Mouse (Mus musculus): ENCODE results near the gene Mgat4b. TPM values are rescaled to one million over a fixed set of nuclear protein-coding genes. Genes with fewer than 3 reads are reported as not detected.
"Not testable (repeated sequence)": the region's sequence is repeated elsewhere in the genome, so short reads cannot be mapped to it uniquely, and the experiment has no call there.

Gene Mgat4b
- polyA plus RNA-seq (2014; fragmentation: Nextera tagmentation; extraction: Ambion mirVana): 19.5 and 21.1 TPM in 2 replicates

- H3K27ac ChIP-seq (replicated peaks; ENCODE audit: low read depth, low read length): peak within 1 kb of the TSS; percentile 82
- ATAC-seq (replicated peaks; ENCODE audit: insufficient number of reproducible peaks, low FRiP score, low TSS enrichment, low read depth) (peak; percentile 72), DNase-seq (ENCODE audit: low spot score) (peak; percentile 89)
- no peaks in the 10 kb centered on the region; the same call in 1 of the 2 replicates for H3K4me1 ChIP-seq (ENCODE audit: control insufficient read depth, insufficient read depth, low read length)
- H3K9ac ChIP-seq (replicated peaks; ENCODE audit: low read length): peak within 1 kb of the TSS; percentile 87
- peak within 1 kb of the TSS; percentile 94 for H3K4me3 ChIP-seq (ENCODE audit: low read depth, low read length)
- WGBS: 2% methylated on average over 46 of the region's 48 CpGs
- H3K36me3 ChIP-seq (replicated peaks; ENCODE audit: control insufficient read depth, insufficient read depth, low read depth, low read length): peaks cover 7% of the 10 kb centered on the region
- no peaks in the 10 kb centered on the region for H3K27me3 ChIP-seq (ENCODE audit: control insufficient read depth, insufficient read depth, low read length)
- peak within 1 kb of the TSS; percentile 61 for H3K4me2 ChIP-seq (ENCODE audit: low read depth, low read length)
- H3K9me3 ChIP-seq (replicated peaks; ENCODE audit: control insufficient read depth, low read length): no peaks in the 10 kb centered on the region
Measured at GRCm38 (mm10) chr11:50210505-50211151, at the start of gene Mgat4b, which contains the start of gene Sqstm1. Gene Mgat4b (plus strand): TSS chr11:50210890. Gene Sqstm1 (minus strand): TSS chr11:50210827.

GRCm38 (mm10) chr11:50161578-50162304, 48.9 kb upstream of the Mgat4b start:
- no peaks in the 10 kb centered on the region for H3K4me1 ChIP-seq (ENCODE audit: control insufficient read depth, insufficient read depth, low read length)
- DNase-seq (ENCODE audit: low spot score) (peak; percentile 71), ATAC-seq (replicated peaks; ENCODE audit: insufficient number of reproducible peaks, low FRiP score, low TSS enrichment, low read depth) (0 out of 2 replicates have a peak, but pooled peaks have one; percentile 42)
- WGBS: 67% methylated on average over 10 of the region's 10 CpGs
- H3K4me2 ChIP-seq (ENCODE audit: low read depth, low read length): no peak overlapping the region
- no peak overlapping the region for H3K9ac ChIP-seq (replicated peaks; ENCODE audit: low read length)
- no peak overlapping the region for H3K4me3 ChIP-seq (ENCODE audit: low read depth, low read length)
- H3K9me3 ChIP-seq (replicated peaks; ENCODE audit: control insufficient read depth, low read length): no peaks in the 10 kb centered on the region
- no peaks in the 10 kb centered on the region for H3K27me3 ChIP-seq (ENCODE audit: control insufficient read depth, insufficient read depth, low read length)
- no peak overlapping the region for H3K27ac ChIP-seq (replicated peaks; ENCODE audit: low read depth, low read length)
- peaks cover 8% of the 10 kb centered on the region for H3K36me3 ChIP-seq (replicated peaks; ENCODE audit: control insufficient read depth, insufficient read depth, low read depth, low read length)

- DNase-seq (ENCODE audit: low spot score) (no peak), ATAC-seq (replicated peaks; ENCODE audit: insufficient number of reproducible peaks, low FRiP score, low TSS enrichment, low read depth) (no peak)
- Histone ChIP-seq H3K36me3 (replicated peaks; ENCODE audit: control insufficient read depth, insufficient read depth, low read depth, low read length) (peaks cover 7% of the 10 kb centered on the region), H3K9ac (replicated peaks; ENCODE audit: low read length) (no peak overlapping the region), H3K9me3 (replicated peaks; ENCODE audit: control insufficient read depth, low read length) (no peaks in the 10 kb centered on the region), H3K27me3 (ENCODE audit: control insufficient read depth, insufficient read depth, low read length) (no peaks in the 10 kb centered on the region), H3K4me1 (ENCODE audit: control insufficient read depth, insufficient read depth, low read length) (no peaks in the 10 kb centered on the region), H3K27ac (replicated peaks; ENCODE audit: low read depth, low read length) (no peak overlapping the region), H3K4me2 (ENCODE audit: low read depth, low read length) (no peak overlapping the region), H3K4me3 (ENCODE audit: low read depth, low read length) (no peak overlapping the region)
- 91% methylated on average over 3 of the region's 3 CpGs for WGBS
Measured at GRCm38 (mm10) chr11:50162338-50163050, 48.2 kb upstream of the Mgat4b start.

GRCm38 (mm10) chr11:50168352-50168751, 42.3 kb upstream of the Mgat4b start:
- peaks cover 5% of the 10 kb centered on the region; the same call in 1 of the 2 replicates for H3K36me3 ChIP-seq (replicated peaks; ENCODE audit: control insufficient read depth, insufficient read depth, low read depth, low read length)
- 84% methylated on average over 5 of the region's 5 CpGs for WGBS
- no peak for ATAC-seq (replicated peaks; ENCODE audit: insufficient number of reproducible peaks, low FRiP score, low TSS enrichment, low read depth)

GRCm38 (mm10) chr11:50174111-50174729, 36.5 kb upstream of the Mgat4b start, which contains the start of gene Mrnip:
Gene Mrnip (plus strand): TSS chr11:50174444.
- peak within 1 kb of the TSS; percentile 85 for H3K9ac ChIP-seq (replicated peaks; ENCODE audit: low read length)
- not testable (repeated sequence) for H3K4me1 ChIP-seq (ENCODE audit: control insufficient read depth, insufficient read depth, low read length); H3K27me3 ChIP-seq (ENCODE audit: control insufficient read depth, insufficient read depth, low read length); H3K36me3 ChIP-seq (replicated peaks; ENCODE audit: control insufficient read depth, insufficient read depth, low read depth, low read length); DNase-seq (ENCODE audit: low spot score); H3K9me3 ChIP-seq (replicated peaks; ENCODE audit: control insufficient read depth, low read length); H3K27ac ChIP-seq (replicated peaks; ENCODE audit: low read depth, low read length)
- 5% methylated on average over 19 of the region's 19 CpGs for WGBS
- peak within 1 kb of the TSS; percentile 65 for H3K4me3 ChIP-seq (ENCODE audit: low read depth, low read length)
- H3K4me2 ChIP-seq (ENCODE audit: low read depth, low read length): peak within 1 kb of the TSS; percentile 74
- ATAC-seq (replicated peaks; ENCODE audit: insufficient number of reproducible peaks, low FRiP score, low TSS enrichment, low read depth): peak; percentile 36; the same call in 1 of the 2 replicates

More at GRCm38 (mm10) chr11:50168352-50168751, 42.3 kb upstream of the Mgat4b start:
- H3K27me3 ChIP-seq (ENCODE audit: control insufficient read depth, insufficient read depth, low read length): no peaks in the 10 kb centered on the region
- no peaks in the 10 kb centered on the region for H3K9me3 ChIP-seq (replicated peaks; ENCODE audit: control insufficient read depth, low read length)
- no peak overlapping the region for H3K4me3 ChIP-seq (ENCODE audit: low read depth, low read length)
- DNase-seq (ENCODE audit: low spot score): no peak
- no peak overlapping the region for H3K27ac ChIP-seq (replicated peaks; ENCODE audit: low read depth, low read length)
- H3K4me2 ChIP-seq (ENCODE audit: low read depth, low read length): no peak overlapping the region
- H3K9ac ChIP-seq (replicated peaks; ENCODE audit: low read length): no peak overlapping the region
- no peaks in the 10 kb centered on the region for H3K4me1 ChIP-seq (ENCODE audit: control insufficient read depth, insufficient read depth, low read length)

GRCm38 (mm10) chr11:50174730-50175187, 35.9 kb upstream of the Mgat4b start:
- peak; percentile 99 for DNase-seq (ENCODE audit: low spot score)
- Histone ChIP-seq H3K4me3 (ENCODE audit: low read depth, low read length) (peak overlapping the region; percentile 65), H3K4me1 (ENCODE audit: control insufficient read depth, insufficient read depth, low read length) (no peaks in the 10 kb centered on the region), H3K4me2 (ENCODE audit: low read depth, low read length) (peak overlapping the region; percentile 74), H3K9ac (replicated peaks; ENCODE audit: low read length) (peak overlapping the region; percentile 85), H3K27me3 (ENCODE audit: control insufficient read depth, insufficient read depth, low read length) (no peaks in the 10 kb centered on the region), H3K36me3 (replicated peaks; ENCODE audit: control insufficient read depth, insufficient read depth, low read depth, low read length) (peaks cover 5% of the 10 kb centered on the region), H3K27ac (replicated peaks; ENCODE audit: low read depth, low read length) (no peak overlapping the region), H3K9me3 (replicated peaks; ENCODE audit: control insufficient read depth, low read length) (no peaks in the 10 kb centered on the region)
- under 1% methylated on average over 27 of the region's 27 CpGs for WGBS
- ATAC-seq (replicated peaks; ENCODE audit: insufficient number of reproducible peaks, low FRiP score, low TSS enrichment, low read depth): peak; percentile 99

GRCm38 (mm10) chr11:50176351-50176750, 34.3 kb upstream of the Mgat4b start:
- Histone ChIP-seq H3K9me3 (replicated peaks; ENCODE audit: control insufficient read depth, low read length) (no peaks in the 10 kb centered on the region), H3K4me3 (ENCODE audit: low read depth, low read length) (no peak overlapping the region), H3K4me1 (ENCODE audit: control insufficient read depth, insufficient read depth, low read length) (no peaks in the 10 kb centered on the region), H3K27me3 (ENCODE audit: control insufficient read depth, insufficient read depth, low read length) (no peaks in the 10 kb centered on the region), H3K4me2 (ENCODE audit: low read depth, low read length) (no peak overlapping the region), H3K36me3 (replicated peaks; ENCODE audit: control insufficient read depth, insufficient read depth, low read depth, low read length) (no peaks in the 10 kb centered on the region; the same call in none of the 2 replicates), H3K9ac (replicated peaks; ENCODE audit: low read length) (no peak overlapping the region), H3K27ac (replicated peaks; ENCODE audit: low read depth, low read length) (no peak overlapping the region)
- DNase-seq (ENCODE audit: low spot score) (no peak), ATAC-seq (replicated peaks; ENCODE audit: insufficient number of reproducible peaks, low FRiP score, low TSS enrichment, low read depth) (no peak)
- whole genome bisulfite sequencing: 80% methylated on average over 3 of the region's 3 CpGs

Measured in embryonic facial prominence, embryonic 11.5 days (tissue).